Mouse (Mus musculus) liver, postnatal 0 days (tissue): ENCODE measurements around the gene Khdc1a.

Experiments
- CTCF ChIP-seq: sonication (generic); IDR thresholded peaks from 2 replicates; pipeline ENCODE4 v1.5.1; 2016; ENCODE audit warnings: antibody characterized with exemption, low read depth
- EP300 ChIP-seq: IDR thresholded peaks from 2 replicates; pipeline ENCODE4 v1.6.1; 2016; ENCODE audit warnings: antibody characterized with exemption, low read depth, mild to moderate bottlenecking

DNA sequence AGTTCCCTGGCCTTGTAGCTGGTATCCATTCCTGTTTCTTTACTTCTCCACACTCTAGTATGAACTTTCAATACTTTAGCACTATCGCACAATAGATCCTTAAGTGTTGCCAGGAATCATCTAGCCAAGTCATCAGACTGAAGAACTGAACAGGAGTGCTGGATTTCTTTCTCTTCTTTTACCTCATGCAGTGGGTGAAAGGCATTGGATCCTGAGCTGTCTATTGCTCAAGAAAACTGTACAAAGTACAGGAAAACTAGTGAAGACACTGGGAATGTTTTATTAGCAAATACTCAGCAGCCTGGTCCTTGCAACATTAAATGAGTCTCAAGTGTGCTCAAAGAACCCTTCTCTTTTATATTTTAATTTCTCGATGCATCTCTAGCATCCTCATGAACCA is 33.7 kb upstream of the Khdc1a start:
- TF ChIP-seq CTCF (no peak), EP300 (no peak)
